Mouse (Mus musculus) heart, adult 18-20 months (tissue): ENCODE results near the gene Psmd3. TPM values are rescaled to one million over a fixed set of nuclear protein-coding genes. Genes with fewer than 3 reads are reported as not detected.

ENCODE experiments used
- DNase-seq, 2 experiments: peaks; one replicate each; pipeline ENCODE4 v3.0.0; 2021 to 2022; ENCODE audit warnings: mixed read lengths in 1 of 2
- total RNA-seq, 2 experiments: library from RNA; stranded (reverse); gene quantifications; 2 replicates each; pipeline ENCODE4 v1.2.3; 2021

The Psmd3 gene
- total RNA-seq, 2 experiments from 2014 or later, result 99.2 to 107 TPM

- DNase-seq, result no peak
These were observed 5.7 kb downstream of the Psmd3 start for GRCm38 (mm10) chr11:98688009-98688408.

- DNase-seq, result no peak
These were observed 10.8 kb downstream of the Psmd3 start for GRCm38 (mm10) chr11:98693201-98693600.

GRCm38 (mm10) chr11:98693746-98694145 lies 11.4 kb downstream of the Psmd3 start:
- no peak for DNase-seq

GRCm38 (mm10) chr11:98694301-98694700 lies 11.9 kb downstream of the Psmd3 start:
- DNase-seq, result no peak

- no peak for DNase-seq
These were observed 13.1 kb downstream of the Psmd3 start for GRCm38 (mm10) chr11:98695408-98695807.

- DNase-seq, result no peak
These were observed 14.3 kb downstream of the Psmd3 start for GRCm38 (mm10) chr11:98696454-98697216.

GRCm38 (mm10) chr11:98697225-98697624 lies 14.9 kb downstream of the Psmd3 start:
- no peak for DNase-seq

GRCm38 (mm10) chr11:98698849-98699640 lies 16.7 kb downstream of the Psmd3 start:
- no peak for DNase-seq

- peak; percentile 76 to 91 for DNase-seq
These were observed 17.6 kb downstream of the Psmd3 start for GRCm38 (mm10) chr11:98699911-98700310.

- DNase-seq, result no peak
These were observed 18.9 kb downstream of the Psmd3 start, which contains the start of gene Csf3 for GRCm38 (mm10) chr11:98701213-98701670. TSS of gene Csf3 (plus strand) at chr11:98701263.

GRCm38 (mm10) chr11:98702323-98702722 lies 20.0 kb downstream of the Psmd3 start:
- no peak for DNase-seq

GRCm38 (mm10) chr11:98705021-98705420 lies 22.7 kb downstream of the Psmd3 start:
- no peak for DNase-seq

GRCm38 (mm10) chr11:98707401-98708281 lies 25.3 kb downstream of the Psmd3 start:
- peak; percentile 71 to 76 for DNase-seq

- DNase-seq, result peak in 1 of 2 experiments; percentile 76
These were observed 26.1 kb downstream of the Psmd3 start for GRCm38 (mm10) chr11:98708282-98708956.

- DNase-seq, result peak; percentile 66 to 68
These were observed 26.8 kb downstream of the Psmd3 start for GRCm38 (mm10) chr11:98709001-98709741.

GRCm38 (mm10) chr11:98710416-98711045 lies 28.2 kb downstream of the Psmd3 start:
- peak; percentile 86 to 94 for DNase-seq

GRCm38 (mm10) chr11:98711046-98711434 lies 28.7 kb downstream of the Psmd3 start:
- DNase-seq, result no peak

- DNase-seq, result peak in 1 of 2 experiments; percentile 46
These were observed 29.7 kb downstream of the Psmd3 start for GRCm38 (mm10) chr11:98712009-98712408.

GRCm38 (mm10) chr11:98713703-98714102 lies 31.3 kb downstream of the Psmd3 start:
- DNase-seq, result no peak

GRCm38 (mm10) chr11:98715946-98716345 lies 33.6 kb downstream of the Psmd3 start:
- no peak for DNase-seq
